Mouse (Mus musculus) olfactory bulb, adult 2 months (tissue): ENCODE measurements at regions not wholly inside any gene's neighbourhood (a gene's known extent, or its start where the extent isn't known, plus 50 kb on each side); places are given as distances from the start of the nearest gene placed in this dataset.

Experiments
- CTCF ChIP-seq: fragments of 200-500 bp; IDR thresholded peaks from 2 replicates; pipeline ENCODE4 v1.5.1; 2012; ENCODE audit warnings: low read depth, mild to moderate bottlenecking, low read length, moderate library complexity; ENCODE audit not compliant: insufficient read depth
- POLR2A ChIP-seq: fragments of 200-500 bp; IDR thresholded peaks from 2 replicates; pipeline ENCODE4 v1.6.1; 2012; ENCODE audit warnings: mild to moderate bottlenecking, low read depth, low read length, moderate library complexity; ENCODE audit not compliant: insufficient read depth

DNA sequence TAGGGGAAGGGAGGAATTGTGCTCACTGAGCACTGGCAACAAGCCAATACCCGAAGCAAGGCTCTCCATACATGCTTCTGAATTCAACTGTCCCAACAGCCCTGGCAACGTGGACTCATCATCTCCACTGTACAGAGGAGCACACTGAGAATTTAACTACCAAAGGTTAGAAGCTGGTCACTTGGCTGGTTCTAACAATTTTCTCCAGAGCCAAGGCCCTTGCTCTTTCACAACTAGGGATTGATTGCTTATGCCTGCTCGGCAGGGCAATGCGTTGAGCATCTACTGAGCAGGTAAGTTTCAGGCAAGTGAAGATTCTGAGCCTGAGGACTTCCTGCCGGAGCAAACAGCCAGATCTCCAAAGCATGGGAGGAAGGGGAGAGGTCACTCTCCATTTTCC, 616.0 kb upstream of the Cdh5 start:
- TF ChIP-seq POLR2A (no peak), CTCF (no peak)
